Mouse (Mus musculus): ENCODE results near the gene Theg.
A peak's percentile ranks its signal among the peaks of the same experiment; 100 is the strongest.

The Theg gene

DNA sequence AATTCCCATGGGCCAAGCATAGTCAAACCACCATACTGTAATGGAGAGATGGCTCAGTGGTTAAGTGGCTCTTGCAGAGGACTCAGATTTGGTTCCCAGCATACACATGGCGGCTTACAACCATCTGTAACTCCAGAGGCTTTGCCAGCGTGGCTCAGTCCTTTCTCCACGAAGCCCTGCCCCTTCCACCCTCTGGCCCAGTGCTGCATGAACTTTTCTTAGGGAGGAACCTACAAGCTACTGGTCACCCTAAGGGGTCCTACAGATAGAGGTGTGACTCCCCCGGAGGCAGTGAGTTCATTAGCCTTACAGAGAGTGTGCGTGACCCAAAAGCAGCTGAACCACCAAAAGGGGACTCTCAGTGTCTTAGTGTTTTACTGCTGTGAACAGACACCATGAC lies 30.2 kb downstream of the Theg start:
- no peak for DNase-seq (ENCODE audit: low spot score in 2 of 2)

DNA sequence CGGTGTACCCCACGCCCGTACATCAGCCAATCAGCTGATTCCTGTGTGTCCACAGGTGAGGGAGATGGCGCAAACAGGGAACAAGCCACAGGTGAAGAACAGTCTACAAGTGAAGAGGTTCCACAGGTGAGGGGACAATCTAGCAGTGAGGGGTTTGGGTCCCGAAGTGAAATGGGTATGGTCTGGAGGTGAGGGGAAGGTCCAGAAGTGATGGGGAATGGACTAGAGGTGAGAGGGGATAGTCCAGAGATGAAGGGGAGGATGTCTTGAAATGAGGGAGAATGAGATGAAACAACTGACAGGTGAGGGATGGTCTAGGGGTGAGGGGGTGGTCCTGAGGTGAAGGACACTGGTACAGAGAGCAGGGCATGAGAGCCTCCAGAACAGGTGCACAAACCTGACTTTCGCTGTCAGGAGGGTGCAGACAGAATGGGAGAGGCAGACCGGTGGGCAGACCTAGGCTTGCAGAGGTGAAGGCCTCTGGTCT lies 31.9 kb downstream of the Theg start:
- DNase-seq (ENCODE audit: low spot score in 2 of 2), result peak in 1 of 2 experiments; percentile 5

DNA sequence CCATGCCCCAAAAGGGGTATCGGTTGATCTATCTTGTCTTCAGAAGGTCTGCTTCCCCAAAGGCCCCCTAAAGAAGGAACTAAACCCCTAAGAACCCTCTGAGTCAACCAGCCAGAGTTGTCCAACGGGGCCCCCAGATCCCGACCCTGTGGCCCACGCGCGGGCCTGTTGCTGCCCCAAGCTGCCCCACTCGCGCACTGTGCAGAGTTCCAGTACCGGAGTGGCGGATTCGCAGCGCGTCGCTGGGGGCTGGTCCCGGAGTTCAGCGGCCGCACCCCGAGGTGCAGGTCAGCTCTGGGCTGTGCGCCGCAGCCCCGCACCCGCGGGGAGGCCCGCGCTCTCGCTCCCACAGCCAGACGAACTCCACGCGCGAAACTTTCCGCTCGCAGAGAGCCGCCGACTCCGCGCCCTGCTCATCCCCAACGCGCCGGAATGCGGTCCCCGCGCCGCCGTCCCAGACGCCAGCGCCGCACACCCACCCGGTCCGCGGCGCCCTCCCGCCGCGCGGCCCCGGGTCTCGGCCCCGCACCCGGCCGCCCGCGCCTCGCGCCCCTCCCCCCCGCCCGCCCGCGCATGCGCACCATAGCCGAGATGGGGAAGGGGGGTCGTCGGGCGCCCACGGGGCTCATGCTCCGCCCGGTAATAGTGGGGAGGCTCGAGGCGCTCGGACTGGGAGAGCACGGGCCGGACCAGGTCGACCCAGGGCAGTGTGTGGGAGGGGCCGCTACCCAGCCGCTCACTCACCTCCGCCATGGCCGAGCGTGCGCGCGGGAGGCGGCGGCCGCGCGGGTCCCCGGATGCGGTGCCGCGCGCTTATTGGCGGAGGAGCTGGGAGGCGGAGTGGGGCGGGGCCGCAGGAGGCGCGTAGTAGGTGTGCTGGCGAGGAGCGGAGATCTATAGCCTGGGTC lies 32.5 kb downstream of the Theg start, which contains the start of gene Mier2:
TSS of gene Mier2 (minus strand) at position 870 of the 908 bp plus-strand sequence.
- DNase-seq (ENCODE audit: low spot score in 2 of 2), result peak; percentile 70 to 86

DNA sequence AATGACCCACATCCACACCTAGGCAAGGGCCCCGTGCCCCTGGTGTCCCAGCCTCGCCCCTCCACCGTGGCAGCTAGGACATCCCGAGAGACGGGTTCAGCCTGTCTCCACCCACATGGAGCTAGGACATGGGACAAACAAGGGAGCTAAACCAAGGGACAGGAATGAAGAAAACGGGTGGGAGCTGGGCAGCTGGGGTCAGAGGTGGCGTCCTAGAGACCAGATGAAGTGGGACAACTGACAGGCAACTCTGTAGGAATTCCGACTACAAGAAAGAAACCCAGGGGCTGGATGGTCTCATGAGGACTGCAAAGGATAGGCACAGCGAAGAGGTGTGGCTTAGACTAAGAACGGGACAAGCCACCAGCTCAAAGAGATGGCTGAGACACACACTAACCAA lies 33.4 kb downstream of the Theg start:
- peak in 1 of 2 experiments; percentile 13 for DNase-seq (ENCODE audit: low spot score in 2 of 2)

DNA sequence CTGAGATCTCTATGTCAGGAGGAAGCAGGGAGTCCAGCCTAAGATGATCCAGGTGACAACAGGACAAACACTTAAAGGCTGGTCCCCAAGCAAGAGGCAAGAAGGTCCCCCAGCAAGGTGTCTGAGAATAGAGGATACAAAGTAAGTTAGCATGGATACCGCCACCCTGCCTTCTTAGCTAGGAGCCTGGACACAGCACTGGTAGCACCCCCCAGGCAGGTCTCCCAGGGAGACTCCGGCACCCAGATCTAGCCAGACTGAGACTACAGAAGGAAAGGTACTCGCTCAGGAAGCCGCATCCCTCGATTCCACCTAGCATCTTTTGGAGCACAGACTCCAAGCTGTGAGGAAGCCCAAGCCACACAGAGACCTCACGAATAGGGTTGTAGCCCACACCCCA lies 34.0 kb downstream of the Theg start:
- DNase-seq (ENCODE audit: low spot score in 2 of 2), result peak in 1 of 2 experiments; percentile 3

DNA sequence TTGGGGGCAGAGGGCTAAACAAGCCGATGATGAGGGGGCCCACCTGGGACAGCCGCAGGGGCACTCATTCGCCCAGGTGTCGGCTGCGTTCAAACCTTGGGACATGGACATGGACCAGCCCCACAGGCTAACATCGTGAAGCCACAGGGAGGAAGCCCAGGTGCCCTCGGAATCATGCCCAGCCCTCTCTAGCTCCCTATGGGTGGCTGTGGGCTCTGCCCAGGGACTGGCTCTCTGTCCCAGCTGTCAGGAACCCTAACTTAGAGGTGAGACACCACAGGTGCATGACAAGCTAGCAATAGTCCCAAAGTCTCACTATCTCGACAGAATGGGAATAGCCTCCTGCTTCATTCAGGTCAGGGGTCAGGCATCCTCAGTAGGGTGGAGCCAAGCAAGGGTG lies 34.6 kb downstream of the Theg start:
- peak in 1 of 2 experiments; percentile 5 for DNase-seq (ENCODE audit: low spot score in 2 of 2)

DNA sequence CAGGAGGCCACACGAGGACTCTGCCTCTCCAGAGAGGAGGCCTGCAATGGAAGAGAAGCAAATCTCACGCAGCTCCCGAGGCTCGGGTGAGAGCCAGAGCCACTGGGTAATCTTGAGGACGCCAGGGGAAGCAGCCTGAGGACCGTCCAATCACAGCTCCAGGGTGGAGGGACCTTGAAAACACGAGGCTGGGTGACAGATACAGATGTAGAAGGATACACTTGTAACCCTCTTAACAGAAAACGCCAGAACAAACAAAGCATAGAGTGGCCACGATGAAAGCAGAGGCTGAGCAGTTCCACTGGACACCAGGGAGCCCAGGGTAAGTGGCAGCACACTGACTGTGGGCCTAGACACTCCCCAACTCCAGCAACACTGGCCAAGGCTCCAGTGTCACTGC lies 36.8 kb downstream of the Theg start:
- DNase-seq (ENCODE audit: low spot score in 2 of 2), result no peak

DNA sequence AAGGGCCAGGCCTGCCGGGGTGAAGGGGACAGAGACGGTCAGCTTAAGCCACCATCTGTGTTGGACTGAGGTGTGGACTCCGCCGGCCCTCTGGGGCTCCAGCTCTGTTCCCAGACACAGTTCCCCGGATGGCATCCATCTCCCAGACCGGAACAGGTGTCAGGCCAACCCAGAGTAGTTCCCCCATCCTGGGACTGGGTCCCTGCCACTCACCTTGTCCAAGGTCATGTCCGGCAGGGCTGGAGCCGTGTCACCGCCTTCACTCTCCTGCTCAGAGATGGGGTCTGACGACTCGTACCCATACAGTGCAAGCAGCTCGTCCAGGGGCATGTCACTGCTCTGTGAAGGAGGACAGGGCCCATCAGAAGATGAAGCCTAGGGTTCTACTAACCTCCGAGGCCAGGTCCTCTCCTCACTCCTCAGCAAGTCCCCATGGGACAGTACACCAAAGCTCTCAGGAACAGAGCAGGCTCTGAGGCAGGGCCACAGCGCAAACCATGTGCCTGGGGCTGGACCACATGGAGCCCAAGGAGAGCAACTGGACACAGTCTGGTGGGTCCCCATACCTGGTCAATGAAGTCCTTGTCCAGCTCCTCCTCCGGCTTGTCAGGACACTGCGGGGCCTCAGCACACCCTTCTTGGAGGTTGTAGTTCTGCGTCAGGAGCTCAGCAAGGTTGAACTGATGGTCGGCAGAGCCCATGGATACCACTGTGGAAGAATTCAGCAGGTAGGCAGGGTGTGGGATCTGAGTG lies 38.0 kb downstream of the Theg start:
- DNase-seq (ENCODE audit: low spot score in 2 of 2), result peak in 1 of 2 experiments; percentile 4

DNA sequence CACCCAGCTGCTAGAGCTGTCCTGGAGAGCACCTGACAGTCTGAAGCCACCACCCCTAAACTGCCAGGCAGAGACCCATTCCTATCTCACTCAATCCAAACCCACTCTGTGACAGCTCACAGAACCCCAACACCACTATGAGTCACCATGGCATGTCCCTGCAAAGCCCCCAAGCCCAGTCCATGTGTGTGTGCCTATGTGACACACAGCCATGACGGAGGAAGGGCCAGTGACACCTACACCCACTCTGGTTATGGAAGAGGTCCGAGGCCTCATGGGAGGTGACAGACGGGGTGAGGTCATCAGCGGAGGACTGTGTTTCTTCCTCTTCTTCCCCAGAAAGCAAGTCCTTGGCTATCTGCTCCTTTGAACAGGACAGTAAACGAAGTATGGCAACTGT lies 38.6 kb downstream of the Theg start:
- peak in 1 of 2 experiments; percentile 4 for DNase-seq (ENCODE audit: low spot score in 2 of 2)

DNA sequence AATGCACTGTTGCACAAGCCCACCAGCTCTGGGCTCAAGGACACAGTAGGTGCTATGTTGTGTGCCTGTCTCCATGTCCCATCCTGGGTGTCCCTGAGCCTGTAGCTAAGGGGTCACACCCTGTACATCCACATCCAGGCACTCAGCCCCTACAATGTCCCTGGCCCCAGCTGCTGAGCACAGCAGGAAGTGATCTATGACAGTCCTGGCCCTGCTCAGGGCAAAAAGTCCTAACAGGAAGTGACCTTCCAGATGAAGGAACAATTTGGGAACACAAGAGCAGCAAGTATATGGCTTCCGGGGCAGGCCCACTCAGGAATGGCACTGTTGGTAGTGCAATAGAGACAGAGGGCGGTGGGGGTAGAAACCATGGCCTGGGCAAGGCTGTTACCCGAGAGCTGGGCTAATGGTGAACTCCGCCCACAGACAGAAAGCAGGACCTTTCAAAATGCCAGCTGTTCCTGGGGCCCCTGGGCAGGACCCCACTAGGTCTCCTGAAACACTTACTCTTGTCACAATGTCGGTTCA lies 39.9 kb downstream of the Theg start:
- DNase-seq (ENCODE audit: low spot score in 2 of 2), result peak in 1 of 2 experiments; percentile 4

DNA sequence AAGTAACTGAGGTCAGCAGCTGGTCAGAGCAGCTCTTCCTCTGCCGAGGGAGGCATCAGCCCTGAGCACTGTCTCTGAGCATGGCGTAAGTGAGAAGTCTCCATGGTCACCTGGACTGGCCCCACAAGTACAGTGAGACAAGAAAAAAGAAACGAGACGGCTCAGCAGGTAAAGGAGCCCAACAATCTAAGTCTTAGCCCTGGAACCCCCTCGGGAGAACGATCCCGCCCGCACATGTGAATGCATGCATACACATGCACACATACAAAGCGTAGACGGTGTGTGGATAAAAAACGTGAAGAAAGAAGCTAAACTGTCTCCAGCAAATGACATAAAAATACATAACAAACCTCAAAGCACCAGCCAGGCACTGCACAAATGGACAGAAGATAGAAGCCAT lies 40.6 kb downstream of the Theg start:
- DNase-seq (ENCODE audit: low spot score in 2 of 2), result peak in 1 of 2 experiments; percentile 2

DNA sequence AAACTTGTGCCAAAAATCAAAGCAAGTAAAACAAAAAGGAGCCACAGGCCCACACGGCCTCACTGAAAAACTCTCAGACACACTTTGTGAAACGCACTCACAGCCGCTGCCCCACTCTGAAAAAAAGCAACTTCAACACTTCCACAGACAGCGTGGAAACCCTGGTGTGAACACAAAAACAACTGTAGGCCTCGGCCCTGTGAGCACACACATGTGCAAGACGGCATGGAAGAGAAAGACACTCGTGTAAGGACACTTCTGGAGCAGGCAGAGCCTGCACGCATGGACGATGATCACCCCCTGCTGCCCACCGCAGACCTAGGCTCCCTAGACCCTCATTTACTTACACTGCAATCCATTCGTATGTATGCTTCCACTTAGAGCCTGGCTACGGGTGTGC lies 41.2 kb downstream of the Theg start:
- DNase-seq (ENCODE audit: low spot score in 2 of 2), result peak in 1 of 2 experiments; percentile 3

DNA sequence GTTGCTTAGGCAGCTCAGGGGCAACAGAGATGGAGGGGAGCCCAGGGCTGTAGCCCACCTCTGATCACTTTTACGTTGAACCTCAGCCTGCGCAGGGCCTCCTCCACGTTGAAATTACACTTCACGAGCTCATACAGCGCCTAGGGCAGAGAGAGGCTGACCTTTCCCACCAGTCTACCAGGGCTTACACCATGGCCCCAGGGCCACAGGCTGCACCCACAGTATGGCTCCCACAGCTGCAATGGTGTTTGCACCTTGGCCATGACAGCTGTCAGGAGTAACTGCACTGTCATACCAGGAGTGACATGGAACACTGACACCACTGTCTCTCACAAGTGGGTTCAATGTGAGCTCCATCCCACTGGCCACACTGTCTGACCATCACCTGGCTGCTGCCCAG lies 42.5 kb downstream of the Theg start:
- no peak for DNase-seq (ENCODE audit: low spot score in 2 of 2)

DNA sequence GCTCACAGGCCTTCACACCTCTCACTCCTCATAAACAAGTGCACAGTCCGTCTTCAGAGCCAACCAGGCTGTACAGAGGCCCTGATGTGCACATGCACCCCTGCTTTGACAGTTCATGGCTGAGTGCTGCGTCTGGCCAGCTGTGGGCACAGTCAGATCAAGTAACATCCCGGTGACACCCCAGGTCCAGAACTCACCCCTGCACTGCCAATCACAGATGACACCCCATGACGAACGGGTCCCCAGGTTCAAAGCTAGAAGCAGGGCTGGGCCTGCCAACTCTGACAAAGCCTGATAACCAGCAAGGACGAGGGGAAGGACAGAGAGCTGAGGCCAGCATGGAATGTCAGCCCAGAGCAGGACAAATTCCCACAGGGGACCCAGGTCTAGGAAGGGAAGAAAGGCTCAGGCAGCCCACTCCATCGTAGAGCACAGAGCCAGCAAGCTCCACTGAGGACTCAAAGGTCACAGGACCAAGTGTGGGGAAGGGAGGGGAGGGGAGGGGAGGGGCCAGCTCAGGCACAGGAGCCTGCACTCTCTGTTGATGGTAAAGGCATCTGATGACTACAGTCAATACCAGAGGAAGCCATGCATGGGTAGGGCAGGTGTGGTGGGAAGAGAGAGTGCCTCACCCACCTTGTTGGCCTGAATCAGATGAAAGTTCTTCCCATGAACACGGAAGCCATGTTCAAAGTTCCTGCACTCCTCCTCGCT lies 43.1 kb downstream of the Theg start:
- peak in 1 of 2 experiments; percentile 3 for DNase-seq (ENCODE audit: low spot score in 2 of 2)

DNA sequence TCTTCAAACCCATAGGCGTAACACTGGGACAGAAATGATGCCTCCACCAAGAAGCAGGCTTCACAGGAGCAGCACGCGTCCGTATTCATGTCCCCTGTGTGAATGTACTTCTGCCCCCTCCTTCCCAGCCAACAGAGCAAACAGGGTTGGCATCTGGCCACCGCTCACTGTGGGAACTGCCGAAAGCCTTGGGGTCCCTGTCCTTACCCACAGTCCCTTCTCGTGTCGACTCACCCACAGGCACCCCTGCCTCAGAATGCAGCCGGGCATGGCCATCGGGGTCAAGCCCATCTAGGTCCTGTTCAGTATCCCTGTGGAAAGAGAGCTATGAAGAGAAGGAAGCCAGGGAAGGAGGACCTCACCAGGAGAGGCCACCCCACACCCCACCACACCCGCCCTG lies 45.0 kb downstream of the Theg start:
- DNase-seq (ENCODE audit: low spot score in 2 of 2), result peak in 1 of 2 experiments; percentile 2

DNA sequence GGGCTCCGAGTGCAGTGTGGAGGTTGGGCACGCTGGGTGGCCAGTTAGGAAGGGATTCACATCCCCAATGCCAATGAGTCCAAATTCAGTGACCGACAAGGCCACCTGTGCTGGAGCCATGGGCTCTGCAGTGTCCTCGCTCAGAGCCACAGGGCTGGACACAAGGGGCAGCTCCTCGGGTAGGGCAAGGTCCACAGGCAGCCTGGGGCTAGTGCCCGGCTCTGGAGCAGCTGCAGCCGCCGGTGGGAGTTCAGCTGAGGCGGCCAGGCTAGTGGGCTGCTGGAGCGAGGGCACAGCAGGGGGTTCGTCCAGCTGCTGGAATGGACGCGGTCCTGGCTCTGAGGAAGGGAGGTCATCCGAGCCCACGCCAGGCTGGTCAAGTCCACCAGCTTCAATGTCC lies 45.6 kb downstream of the Theg start:
- DNase-seq (ENCODE audit: low spot score in 2 of 2), result peak in 1 of 2 experiments; percentile 9

DNA sequence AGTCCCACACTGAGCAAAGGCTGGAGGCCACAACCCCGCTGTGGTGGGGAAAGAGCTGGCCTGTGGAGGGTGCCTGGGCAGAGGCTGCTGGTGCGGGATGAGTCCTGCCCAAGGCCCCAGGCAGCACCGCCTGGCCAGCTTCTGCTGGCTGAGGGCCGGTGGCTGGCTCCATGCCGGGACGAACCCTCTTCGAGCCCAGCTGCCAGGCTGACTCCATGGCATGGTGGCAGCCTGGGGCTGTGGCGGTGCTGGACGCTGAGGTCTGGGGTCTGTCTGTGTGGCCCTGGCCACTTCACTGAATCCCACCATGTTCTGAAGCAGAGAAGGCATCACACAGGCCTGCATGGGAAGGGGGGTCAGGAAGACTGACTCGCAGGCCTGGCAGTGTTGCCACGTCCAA lies 46.4 kb downstream of the Theg start:
- DNase-seq (ENCODE audit: low spot score in 2 of 2), result no peak

DNA sequence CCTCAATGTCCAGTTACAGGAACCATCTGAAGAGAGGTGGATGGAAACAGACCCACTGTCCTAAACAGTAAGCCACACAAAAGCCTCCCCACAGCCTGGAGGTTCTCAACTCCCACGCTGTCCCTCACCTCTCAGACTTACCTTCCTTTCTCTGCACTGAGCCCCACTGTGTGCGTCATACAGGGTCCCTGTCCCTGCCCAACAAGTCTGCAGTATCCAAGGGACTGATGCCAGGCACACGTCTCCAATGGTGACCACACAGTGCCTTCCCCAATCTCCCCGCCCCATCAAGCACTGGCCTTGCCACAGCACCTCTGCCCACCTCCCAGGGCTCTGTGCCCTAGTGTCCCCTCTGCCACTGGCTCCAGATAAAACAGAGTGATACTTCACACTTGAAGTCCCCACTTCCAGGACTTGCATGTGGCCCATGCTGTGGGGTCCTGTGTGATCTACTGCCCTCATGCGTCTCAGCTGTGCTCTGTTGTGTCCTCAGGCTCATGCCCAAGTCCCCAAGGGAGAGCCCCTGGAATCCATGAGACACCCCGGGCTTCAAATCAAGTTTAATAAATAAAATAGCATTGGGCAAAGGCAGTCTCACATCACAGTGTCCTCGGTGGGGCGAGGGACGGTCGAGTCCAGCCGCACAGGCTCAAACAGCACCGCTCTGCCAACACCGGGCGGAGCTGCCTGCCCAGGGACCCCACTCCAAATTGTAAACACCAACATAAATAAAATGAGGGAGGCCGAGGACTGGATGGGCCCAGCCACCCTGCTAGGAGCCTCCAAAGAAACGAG lies 47.2 kb downstream of the Theg start:
- peak in 1 of 2 experiments; percentile 5 for DNase-seq (ENCODE audit: low spot score in 2 of 2)

DNA sequence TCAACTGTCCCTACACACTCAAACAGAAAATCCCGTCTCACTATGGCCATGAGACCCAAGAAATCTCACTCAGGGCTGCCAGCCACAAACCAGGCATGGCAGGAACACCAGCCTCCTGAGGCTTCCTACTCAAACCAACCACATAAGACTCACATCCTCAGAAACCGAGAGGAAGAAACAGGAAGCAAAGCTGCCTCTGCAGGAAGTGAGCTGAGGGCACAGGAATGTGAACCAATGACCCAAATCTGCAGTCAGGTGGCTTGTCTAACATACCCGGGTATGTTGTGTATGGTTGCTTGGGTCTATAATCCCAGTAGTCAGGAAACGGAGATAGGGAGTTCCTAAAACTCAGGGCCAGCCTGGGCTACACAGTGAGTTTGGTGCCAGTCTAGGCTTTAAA lies 48.3 kb downstream of the Theg start:
- peak in 1 of 2 experiments; percentile 4 for DNase-seq (ENCODE audit: low spot score in 2 of 2)

DNA sequence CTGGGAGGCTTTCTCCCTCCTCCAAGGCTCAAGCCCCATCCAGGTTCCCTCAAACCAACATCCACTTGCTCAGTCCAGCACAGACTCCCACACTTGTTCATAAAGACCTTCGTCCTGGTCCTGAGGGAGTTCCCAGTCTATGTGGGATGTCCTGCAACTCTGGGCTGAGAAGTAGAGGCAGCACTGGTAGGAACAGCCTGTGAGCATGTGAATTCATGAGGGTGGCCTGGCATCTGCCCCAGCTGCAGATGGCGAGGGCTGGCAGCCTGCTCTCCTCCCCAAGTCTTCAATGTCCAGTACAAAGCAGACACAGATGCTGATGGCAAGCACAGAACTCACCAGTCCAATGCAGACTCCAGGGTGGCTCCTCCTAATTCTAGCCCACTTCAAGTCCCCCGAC lies 48.8 kb downstream of the Theg start:
- DNase-seq (ENCODE audit: low spot score in 2 of 2), result peak in 1 of 2 experiments; percentile 7

DNA sequence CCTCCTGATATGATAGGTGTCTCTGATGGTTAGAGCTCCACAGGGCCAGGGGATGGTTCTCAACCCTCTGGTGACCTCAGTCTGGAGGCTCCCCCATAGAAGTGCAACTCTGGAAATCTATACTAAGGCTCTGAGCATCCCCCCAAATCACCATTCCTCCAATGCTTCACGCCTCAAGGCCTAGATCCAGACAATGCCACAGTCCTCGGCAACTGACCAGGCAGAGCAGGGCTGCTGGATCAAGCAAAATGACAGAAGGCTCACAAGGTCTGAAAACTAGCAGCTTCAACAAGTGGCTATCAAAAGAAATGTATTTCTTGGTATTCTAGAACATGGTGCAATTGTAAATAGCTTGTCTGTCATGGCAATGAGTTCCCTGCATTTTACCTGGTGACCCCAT lies 49.4 kb downstream of the Theg start:
- DNase-seq (ENCODE audit: low spot score in 2 of 2), result peak; percentile 1 to 3
